Mouse (Mus musculus) embryonic fibroblast, embryonic 13.5 days (primary cell): ENCODE data around the gene Gm17571. TPM values are rescaled to one million over a fixed set of nuclear protein-coding genes. Genes with fewer than 3 reads are reported as not detected.

Source experiments
- H3K27ac ChIP-seq: 2 replicates; pipeline ENCODE4 v1.5.1; 2012; ENCODE audit warnings: low read length, control low read depth, inconsistent platforms; ENCODE audit not compliant: insufficient read depth
- H3K4me1 ChIP-seq: 2 replicates; pipeline ENCODE4 v1.6.1; 2011; ENCODE audit warnings: low read length; ENCODE audit not compliant: control insufficient read depth, insufficient read depth
- H3K4me3 ChIP-seq: 2 replicates; pipeline ENCODE4 v1.5.1; 2011; ENCODE audit warnings: mild to moderate bottlenecking, control low read depth, low read length; ENCODE audit not compliant: insufficient read depth
- CTCF ChIP-seq: IDR thresholded peaks from 2 replicates; pipeline ENCODE4 v1.5.1; 2011; ENCODE audit warnings: mild to moderate bottlenecking, control low read depth, low read length, moderate library complexity, borderline replicate concordance; ENCODE audit not compliant: insufficient read depth
- POLR2A ChIP-seq: IDR thresholded peaks from 2 replicates; pipeline ENCODE4 v1.6.1; 2011; ENCODE audit warnings: low read depth, mild to moderate bottlenecking, control low read depth, low read length, moderate library complexity
- polyA plus RNA-seq: library from polyadenylated mRNA; stranded (reverse); fragments of >200 nt; gene quantifications from 2 replicates; pipeline ENCODE4 v1.2.4, GENCODE M21; 2011; ENCODE audit warnings: low read depth; ENCODE audit not compliant: missing spikeins, insufficient read length

Gene Gm17571
- polyA plus RNA-seq, 1 experiment = not detected

GRCm38 (mm10) chr9:13460012-13460411, 13.5 kb upstream of the Gm17571 start:
- TF ChIP-seq POLR2A (no peak), CTCF (no peak)
- H3K27ac ChIP-seq = no peak overlapping the region
- H3K4me1 ChIP-seq = peaks cover 22% of the 10 kb centered on the region
- no peak overlapping the region for H3K4me3 ChIP-seq

GRCm38 (mm10) chr9:13459371-13459770, 12.8 kb upstream of the Gm17571 start:
- no peak overlapping the region for H3K4me3 ChIP-seq
- TF ChIP-seq POLR2A (no peak), CTCF (no peak)
- H3K4me1 ChIP-seq = peaks cover 27% of the 10 kb centered on the region
- no peak overlapping the region; the same call in 1 of the 2 replicates for H3K27ac ChIP-seq

- peaks cover 27% of the 10 kb centered on the region for H3K4me1 ChIP-seq
These were observed 11.2 kb upstream of the Gm17571 start for GRCm38 (mm10) chr9:13457774-13458173.

GRCm38 (mm10) chr9:13455231-13455630, 8.7 kb upstream of the Gm17571 start:
- peak overlapping the region; percentile 88 for H3K27ac ChIP-seq
- H3K4me3 ChIP-seq = no peak overlapping the region
- H3K4me1 ChIP-seq = peaks cover 21% of the 10 kb centered on the region
- TF ChIP-seq POLR2A = no peak
- no peak for TF ChIP-seq CTCF

More at GRCm38 (mm10) chr9:13457774-13458173, 11.2 kb upstream of the Gm17571 start:
- TF ChIP-seq POLR2A = no peak
- TF ChIP-seq CTCF = no peak
- H3K4me3 ChIP-seq = no peak overlapping the region
- H3K27ac ChIP-seq = no peak overlapping the region

GRCm38 (mm10) chr9:13454651-13455123, 8.1 kb upstream of the Gm17571 start:
- peaks cover 21% of the 10 kb centered on the region for H3K4me1 ChIP-seq
- peak overlapping the region; percentile 88 for H3K27ac ChIP-seq
- no peak for TF ChIP-seq CTCF
- TF ChIP-seq POLR2A = no peak
- H3K4me3 ChIP-seq = no peak overlapping the region

GRCm38 (mm10) chr9:13448716-13449115, 2.2 kb upstream of the Gm17571 start:
- no peak overlapping the region for H3K27ac ChIP-seq

GRCm38 (mm10) chr9:13446236-13446635, 317 bp downstream of the Gm17571 start:
- Histone ChIP-seq H3K4me3 (no peak overlapping the region), H3K4me1 (peaks cover 10% of the 10 kb centered on the region), H3K27ac (no peak overlapping the region)
- no peak for TF ChIP-seq CTCF
- no peak for TF ChIP-seq POLR2A

More at GRCm38 (mm10) chr9:13448716-13449115, 2.2 kb upstream of the Gm17571 start:
- Histone ChIP-seq H3K4me1 (no peaks in the 10 kb centered on the region; the same call in 1 of the 2 replicates), H3K4me3 (no peak overlapping the region)
- TF ChIP-seq POLR2A (no peak), CTCF (no peak)

- Histone ChIP-seq H3K4me1 (peaks cover 10% of the 10 kb centered on the region), H3K27ac (no peak overlapping the region), H3K4me3 (no peak overlapping the region)
- TF ChIP-seq POLR2A (no peak), CTCF (no peak)
These were observed 2.9 kb downstream of the Gm17571 start for GRCm38 (mm10) chr9:13443484-13444211.

- peaks cover 10% of the 10 kb centered on the region for H3K4me1 ChIP-seq
- H3K4me3 ChIP-seq = no peak overlapping the region
- TF ChIP-seq CTCF = no peak
- no peak for TF ChIP-seq POLR2A
- H3K27ac ChIP-seq = peak overlapping the region; percentile 18
These were observed 4.4 kb downstream of the Gm17571 start for GRCm38 (mm10) chr9:13442012-13442735.

GRCm38 (mm10) chr9:13440911-13441310, 5.6 kb downstream of the Gm17571 start:
- Histone ChIP-seq H3K27ac (no peak overlapping the region), H3K4me1 (peaks cover 10% of the 10 kb centered on the region), H3K4me3 (no peak overlapping the region)
- TF ChIP-seq CTCF (no peak), POLR2A (no peak)
